Comparison of ENCODE assay signal across 22 mouse cellular contexts in genomic region chr7:109546186-109546585, GRCm38 (mm10). TPM values are rescaled to one million over a fixed set of nuclear protein-coding genes. Genes with fewer than 3 reads are reported as not detected.
DNase-seq lines count a peak whose midpoint lies in the region; ATAC-seq and TF ChIP-seq lines count a peak whose summit lies in the region.
"Had no signal": no experiment of that assay in that cellular context is flagged by ENCODE, and none has a peak within 500 bp of the region (broad histone marks: within the 10 kb centered on the region; RNA-seq: fewer than 3 reads in every experiment).

No protein-coding gene starts in this region.

- no peak overlapping the region for H3K4me2 ChIP-seq in hindbrain, postnatal 0 days (ENCODE audit: low read depth, low read length)
- no peak overlapping the region for H3K4me2 ChIP-seq in midbrain, embryonic 14.5 days (ENCODE audit: low read length)
- H3K4me2 ChIP-seq: forebrain, embryonic 15.5 days; heart, embryonic 12.5 days; midbrain, embryonic 12.5 days had no signal

- ATAC-seq in hindbrain, postnatal 0 days: no peak
- 0 out of 2 replicates have a peak, but pooled peaks have one; percentile 10 for ATAC-seq in granulocyte monocyte progenitor cell, adult 5-6 weeks (replicated peaks; ENCODE audit: poor library complexity, severe bottlenecking)
- ATAC-seq in midbrain, embryonic 14.5 days (ENCODE audit: low FRiP score, low TSS enrichment): no peak
- ATAC-seq: forebrain, embryonic 15.5 days; hindbrain, embryonic 16.5 days had no signal

- H3K36me3 ChIP-seq in hindbrain, postnatal 0 days (ENCODE audit: insufficient read depth, low read length): no peaks in the 10 kb centered on the region; the same call in 1 of the 2 replicates
- peaks cover 72% of the 10 kb centered on the region for H3K36me3 ChIP-seq in hindbrain, embryonic 10.5 days
- 0 out of 2 replicates have a peak, but pooled peaks cover 3% of the 10 kb centered on the region for H3K36me3 ChIP-seq in midbrain, embryonic 14.5 days (ENCODE audit: control insufficient read depth, insufficient read depth, low read length)
- H3K36me3 ChIP-seq: forebrain, embryonic 15.5 days; G1E had no signal

- 0 out of 2 replicates have a peak, but pooled peaks have one; percentile 7 for TF ChIP-seq CTCF in hindbrain, postnatal 0 days (IDR thresholded peaks at IDR 0.05; ENCODE audit: low read depth)

- 95% methylated on average over 2 of the region's 2 CpGs for WGBS in hindbrain, postnatal 0 days
- 91% methylated on average over 2 of the region's 2 CpGs for WGBS in hindbrain, embryonic 10.5 days
- 93% methylated on average over 2 of the region's 2 CpGs for whole genome bisulfite sequencing in midbrain, embryonic 14.5 days

- no peaks in the 10 kb centered on the region for H3K9me3 ChIP-seq in hindbrain, postnatal 0 days (ENCODE audit: low read length)
- H3K9me3 ChIP-seq in hindbrain, embryonic 10.5 days: no peaks in the 10 kb centered on the region
- no peaks in the 10 kb centered on the region for H3K9me3 ChIP-seq in midbrain, embryonic 14.5 days (ENCODE audit: control insufficient read depth, low read length)
- H3K9me3 ChIP-seq: forebrain, embryonic 15.5 days; G1E; heart, embryonic 12.5 days; limb, embryonic 10.5 days; midbrain, embryonic 12.5 days had no signal

- H3K4me3 ChIP-seq in hindbrain, postnatal 0 days (ENCODE audit: low read length): no peak overlapping the region
- no peak overlapping the region for H3K4me3 ChIP-seq in hindbrain, embryonic 10.5 days
- no peak overlapping the region for H3K4me3 ChIP-seq in midbrain, embryonic 14.5 days (replicated peaks; ENCODE audit: low read depth, low read length)
- H3K4me3 ChIP-seq: forebrain, embryonic 15.5 days; heart, embryonic 12.5 days; left cerebral cortex, adult 2 months; limb, embryonic 10.5 days; midbrain, embryonic 12.5 days had no signal

- no peak for DNase-seq in hindbrain, postnatal 0 days (ENCODE audit: low spot score)
- DNase-seq in hindbrain, embryonic 10.5 days (ENCODE audit: low spot score): no peak
- DNase-seq in 3134 (ENCODE audit: extremely low read depth, insufficient read length, low spot score): peak; percentile 46
- peak; percentile 75 for DNase-seq in 3T3-L1 (ENCODE audit: low read depth, low spot score)
- DNase-seq in adrenal gland, postnatal 36 days: no peak
- no peak for DNase-seq in midbrain, embryonic 14.5 days
- DNase-seq: cerebellum, adult 8-10 months; gastrocnemius, postnatal 36 days; heart, postnatal 36 days; kidney, adult 2 months; kidney, postnatal 14 days; lung, adult 18-20 months; thymus, postnatal 14 days had no signal

- H3K27me3 ChIP-seq in hindbrain, postnatal 0 days (ENCODE audit: insufficient read depth, low read length): no peaks in the 10 kb centered on the region
- no peaks in the 10 kb centered on the region for H3K27me3 ChIP-seq in hindbrain, embryonic 10.5 days (ENCODE audit: insufficient read depth, poor library complexity, severe bottlenecking)
- H3K27me3 ChIP-seq in midbrain, embryonic 14.5 days (ENCODE audit: control insufficient read depth, insufficient read depth, low read length): no peaks in the 10 kb centered on the region
- H3K27me3 ChIP-seq: forebrain, embryonic 15.5 days; heart, embryonic 12.5 days; midbrain, embryonic 12.5 days had no signal

- H3K9ac ChIP-seq in hindbrain, postnatal 0 days (replicated peaks; ENCODE audit: low read length): no peak overlapping the region
- no peak overlapping the region for H3K9ac ChIP-seq in midbrain, embryonic 14.5 days (replicated peaks; ENCODE audit: low read length)
- H3K9ac ChIP-seq: forebrain, embryonic 15.5 days; midbrain, embryonic 12.5 days had no signal

- H3K27ac ChIP-seq in hindbrain, postnatal 0 days: no peak overlapping the region
- H3K27ac ChIP-seq in hindbrain, embryonic 10.5 days: no peak overlapping the region
- no peak overlapping the region for H3K27ac ChIP-seq in midbrain, embryonic 14.5 days (replicated peaks; ENCODE audit: low read depth, low read length)
- H3K27ac ChIP-seq: forebrain, embryonic 15.5 days; limb, embryonic 10.5 days; macrophage; midbrain, embryonic 12.5 days had no signal

- H3K4me1 ChIP-seq in hindbrain, postnatal 0 days (ENCODE audit: insufficient read depth, low read length): no peaks in the 10 kb centered on the region
- H3K4me1 ChIP-seq in hindbrain, embryonic 10.5 days (replicated peaks): no peaks in the 10 kb centered on the region
- no peaks in the 10 kb centered on the region for H3K4me1 ChIP-seq in midbrain, embryonic 14.5 days (ENCODE audit: control insufficient read depth, insufficient read depth, low read length)
- H3K4me1 ChIP-seq: forebrain, embryonic 15.5 days; limb, embryonic 10.5 days had no signal

RNA-seq across cellular contexts. Expression of gene Rpl27a, which starts 27.2 kb away (rescaled TPM):
- total RNA-seq in hindbrain, postnatal 0 days (2014; rRNA removed): 337 and 346 TPM in 2 replicates
- polyA plus RNA-seq in hindbrain, postnatal 0 days (2015; fragmentation: Nextera tagmentation; extraction: Ambion mirVana): 100 and 104 TPM in 2 replicates
- polyA plus RNA-seq in hindbrain, embryonic 10.5 days (2016; fragmentation: Nextera tagmentation; extraction: Ambion mirVana): 101 and 126 TPM in 2 replicates
- 686 and 801 TPM in 2 replicates for total RNA-seq in granulocyte monocyte progenitor cell, adult 5-6 weeks (2014; fragmentation: Nextera tagmentation)
- total RNA-seq in granulocyte monocyte progenitor cell, adult 5-6 weeks (2017): 939 and 1,342 TPM in 2 replicates
- 100 to 1,000 TPM; 206 to 235 TPM for total RNA-seq in adrenal gland, postnatal 36 days (2021)
- 87.5 and 90.8 TPM in 2 replicates for polyA plus RNA-seq in midbrain, embryonic 14.5 days (2014; fragmentation: Nextera tagmentation; extraction: Ambion mirVana)

RNA-seq across cellular contexts. Expression of gene Trim66, which starts 38.3 kb away (rescaled TPM):
- total RNA-seq in hindbrain, postnatal 0 days (2014; rRNA removed): 2.9 and 4.5 TPM in 2 replicates
- polyA plus RNA-seq in hindbrain, postnatal 0 days (2015; fragmentation: Nextera tagmentation; extraction: Ambion mirVana): 0.61 and 0.73 TPM in 2 replicates
- 0.07 and 0.08 TPM in 2 replicates for polyA plus RNA-seq in hindbrain, embryonic 10.5 days (2016; fragmentation: Nextera tagmentation; extraction: Ambion mirVana)
- 0.11 TPM in 1 of 2 replicates, not detected in the other for total RNA-seq in granulocyte monocyte progenitor cell, adult 5-6 weeks (2014; fragmentation: Nextera tagmentation)
- 0.09 TPM in 1 of 2 replicates, not detected in the other for total RNA-seq in granulocyte monocyte progenitor cell, adult 5-6 weeks (2017)
- total RNA-seq in adrenal gland, postnatal 36 days (2021): under 1 TPM; 0.10 to 0.33 TPM
- polyA plus RNA-seq in midbrain, embryonic 14.5 days (2014; fragmentation: Nextera tagmentation; extraction: Ambion mirVana): 0.75 and 1.3 TPM in 2 replicates
- polyA plus RNA-seq: heart, embryonic 12.5 days had no signal

Comparison
In these comparisons a context has a peak if more than half of its experiments do, and no peak if none do; other contexts are left out.
1. DNase-seq: peak in 3134 (single experiment) and 3T3-L1 (single experiment); none in hindbrain, postnatal 0 days (single experiment), hindbrain, embryonic 10.5 days (single experiment), adrenal gland, postnatal 36 days (0 of 2) and midbrain, embryonic 14.5 days (single experiment).